Mouse (Mus musculus) kidney, postnatal 36 days (tissue): ENCODE results near the gene 2610001J05Rik.
"Not testable (repeated sequence)": the region's sequence is repeated elsewhere in the genome, so short reads cannot be mapped to it uniquely, and the experiment has no call there.

Experiments used
- DNase-seq, 2 experiments: peaks; one replicate each; pipeline ENCODE4 v3.0.0; 2021 to 2022; ENCODE audit warnings: mixed read lengths in 2 of 2

2610001J05Rik gene

GRCm38 (mm10) chr6:13870919-13871624 lies at the start of gene 2610001J05Rik:
2610001J05Rik (minus strand) TSS chr6:13871518.
- peak; percentile 93 to 95 for DNase-seq

GRCm38 (mm10) chr6:13909762-13910537 lies 38.6 kb upstream of the 2610001J05Rik start:
- DNase-seq: no peak

- no peak for DNase-seq
Observed at GRCm38 (mm10) chr6:13902941-13903627, 31.8 kb upstream of the 2610001J05Rik start.

- DNase-seq: no peak
Observed at GRCm38 (mm10) chr6:13884877-13885592, 13.7 kb upstream of the 2610001J05Rik start.

- no peak for DNase-seq
Observed at GRCm38 (mm10) chr6:13882919-13883318, 11.6 kb upstream of the 2610001J05Rik start.

GRCm38 (mm10) chr6:13873959-13874358 lies 2.6 kb upstream of the 2610001J05Rik start:
- DNase-seq: no peak

GRCm38 (mm10) chr6:13872076-13872475 lies 758 bp upstream of the 2610001J05Rik start:
- peak in 1 of 2 experiments; percentile 3 for DNase-seq

GRCm38 (mm10) chr6:13871625-13871958 lies 274 bp upstream of the 2610001J05Rik start:
- DNase-seq: no peak

- peak in 1 of 2 experiments; percentile 10 for DNase-seq
Observed at GRCm38 (mm10) chr6:13870289-13870741, 1.0 kb downstream of the 2610001J05Rik start.

- DNase-seq: no peak
Observed at GRCm38 (mm10) chr6:13860596-13860995, 10.7 kb downstream of the 2610001J05Rik start.

GRCm38 (mm10) chr6:13859877-13860585 lies 11.3 kb downstream of the 2610001J05Rik start:
- DNase-seq: no peak

GRCm38 (mm10) chr6:13854230-13854629 lies 17.1 kb downstream of the 2610001J05Rik start:
- no peak for DNase-seq

- no peak for DNase-seq
Observed at GRCm38 (mm10) chr6:13853244-13853643, 18.1 kb downstream of the 2610001J05Rik start.

GRCm38 (mm10) chr6:13846031-13846430 lies 25.3 kb downstream of the 2610001J05Rik start:
- DNase-seq: not testable (repeated sequence)

GRCm38 (mm10) chr6:13839345-13840054 lies 31.8 kb downstream of the 2610001J05Rik start, which contains the start of gene Gpr85:
Gpr85 (minus strand) TSS chr6:13839942.
- no peak for DNase-seq

- peak; percentile 49 to 75 for DNase-seq
Observed at GRCm38 (mm10) chr6:13838677-13839344, 32.5 kb downstream of the 2610001J05Rik start.

GRCm38 (mm10) chr6:13837916-13838676 lies 33.2 kb downstream of the 2610001J05Rik start:
- DNase-seq: no peak

GRCm38 (mm10) chr6:13836967-13837570 lies 34.2 kb downstream of the 2610001J05Rik start:
- DNase-seq: no peak
